Mouse (Mus musculus): ENCODE measurements around the gene 2010111I01Rik. TPM values are rescaled to one million over a fixed set of nuclear protein-coding genes. Genes with fewer than 3 reads are reported as not detected.

The 2010111I01Rik gene
- polyA plus RNA-seq, 1 experiment: 85.1 TPM

DNA sequence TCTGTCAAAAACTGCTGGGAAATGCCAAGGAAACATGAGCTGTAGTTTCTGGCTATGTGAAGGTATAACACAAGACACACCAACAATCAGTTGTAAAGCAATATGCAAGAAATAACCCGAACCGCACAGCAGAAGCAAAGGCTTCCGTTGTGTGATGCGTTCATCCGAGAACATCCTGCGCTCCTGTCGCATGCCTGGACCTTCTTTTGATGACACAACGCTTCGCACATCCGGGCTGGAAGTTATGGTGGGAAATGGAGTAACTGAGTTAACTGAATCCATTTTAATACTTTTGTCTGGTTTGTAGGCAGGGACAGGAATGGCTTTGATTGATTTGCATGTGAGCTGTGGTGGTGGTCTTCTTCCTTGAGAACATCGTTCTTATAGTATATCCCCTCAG, 282.9 kb downstream of the 2010111I01Rik start:
- WGBS: 77% methylated on average over 11 of the region's 11 CpGs
- DNase-seq (ENCODE audit: low read depth, low spot score): no peak

DNA sequence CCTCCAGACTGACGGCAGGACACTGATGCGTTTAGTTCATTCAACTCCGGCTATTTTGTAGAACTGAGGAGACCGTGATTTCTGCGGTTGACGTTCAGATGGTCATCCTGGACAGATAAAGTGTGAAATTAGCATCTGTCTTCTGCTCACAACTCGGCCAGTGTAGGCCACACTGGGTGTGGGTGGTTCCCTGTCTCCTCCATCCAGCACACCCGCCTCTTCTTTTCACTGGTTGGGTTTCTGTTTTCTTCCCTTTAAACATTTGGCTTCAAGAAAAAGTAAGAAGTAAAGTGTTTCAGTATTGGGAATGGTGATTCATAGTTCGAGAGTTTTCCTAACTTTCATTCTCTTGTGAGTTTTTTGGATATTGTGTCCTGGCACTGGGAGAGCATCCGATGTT, 283.6 kb downstream of the 2010111I01Rik start:
- DNase-seq (ENCODE audit: low read depth, low spot score): no peak
- WGBS: 53% methylated on average over 10 of the region's 10 CpGs

- DNase-seq (ENCODE audit: low read depth, low spot score): no peak
- 49% methylated on average over 7 of the region's 7 CpGs for WGBS
Observed at GRCm38 (mm10) chr13:63249171-63249570, 284.5 kb downstream of the 2010111I01Rik start.

DNA sequence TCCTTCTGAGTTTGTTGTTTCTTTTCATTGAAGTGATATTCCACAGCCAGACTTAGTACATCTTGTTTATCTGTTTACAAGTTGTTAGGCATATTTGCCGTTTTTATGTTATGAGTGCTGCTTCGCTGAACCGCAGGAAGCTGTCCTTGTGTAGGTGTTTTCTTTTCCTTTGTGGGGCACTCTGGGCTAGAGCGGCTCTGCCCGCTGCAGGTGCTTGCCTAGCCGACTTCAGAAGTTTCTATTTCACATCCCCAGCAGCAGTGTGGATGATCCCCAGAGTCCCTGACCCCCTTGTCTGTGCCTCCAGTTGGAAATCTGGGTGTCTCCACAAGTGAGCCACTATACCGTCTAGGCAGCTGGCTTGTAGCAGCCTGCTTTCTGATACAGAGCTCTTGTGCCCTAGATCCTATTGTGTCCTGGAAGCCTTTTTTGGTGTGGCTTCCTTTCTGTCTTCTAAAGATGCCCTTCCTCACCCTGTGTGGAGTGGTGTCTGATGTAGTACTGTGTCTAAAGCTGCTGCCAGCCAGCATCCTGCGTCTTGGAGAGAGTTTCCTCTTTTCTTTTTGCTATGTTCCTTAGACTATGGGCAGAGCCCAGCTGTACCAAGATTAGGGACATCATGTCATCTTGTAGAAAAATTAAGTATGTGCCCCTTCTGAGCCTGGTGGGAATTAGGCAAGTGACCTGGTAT, 285.2 kb downstream of the 2010111I01Rik start:
- DNase-seq (ENCODE audit: low read depth, low spot score): no peak
- 21% methylated on average over 8 of the region's 8 CpGs for WGBS

DNA sequence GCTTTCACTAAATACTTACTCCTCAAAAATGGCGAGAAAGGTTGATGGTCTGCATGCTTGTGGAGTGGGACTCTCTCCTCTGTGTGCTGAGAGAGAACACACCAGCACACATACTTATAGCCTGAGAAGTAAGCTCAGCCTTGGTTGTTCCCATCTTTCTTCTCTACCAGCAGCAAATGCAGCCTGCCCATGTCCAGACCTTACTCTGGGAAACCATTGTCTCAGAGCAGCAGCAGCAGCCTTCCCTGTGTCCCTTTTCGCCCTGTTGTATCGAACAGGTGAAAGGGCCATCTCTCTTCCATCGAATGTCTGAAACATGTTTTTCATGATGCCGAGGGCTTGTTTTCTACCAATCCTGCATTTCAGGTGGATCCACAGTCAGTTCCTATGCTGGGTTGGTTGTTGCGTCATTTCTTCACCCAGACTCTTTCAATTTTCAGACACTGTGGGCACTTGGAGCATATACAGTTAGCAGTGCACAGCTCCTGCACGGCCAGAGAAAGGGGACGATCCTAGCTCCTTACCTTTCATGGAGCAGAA, 285.8 kb downstream of the 2010111I01Rik start:
- 63% methylated on average over 8 of the region's 8 CpGs for WGBS

GRCm38 (mm10) chr13:63251118-63251889, 286.6 kb downstream of the 2010111I01Rik start:
- WGBS: 48% methylated on average over 12 of the region's 12 CpGs
- DNase-seq (ENCODE audit: low read depth, low spot score): no peak

More for the DNA sequence above, 285.8 kb downstream of the 2010111I01Rik start:
- no peak for DNase-seq (ENCODE audit: low read depth, low spot score)

DNA sequence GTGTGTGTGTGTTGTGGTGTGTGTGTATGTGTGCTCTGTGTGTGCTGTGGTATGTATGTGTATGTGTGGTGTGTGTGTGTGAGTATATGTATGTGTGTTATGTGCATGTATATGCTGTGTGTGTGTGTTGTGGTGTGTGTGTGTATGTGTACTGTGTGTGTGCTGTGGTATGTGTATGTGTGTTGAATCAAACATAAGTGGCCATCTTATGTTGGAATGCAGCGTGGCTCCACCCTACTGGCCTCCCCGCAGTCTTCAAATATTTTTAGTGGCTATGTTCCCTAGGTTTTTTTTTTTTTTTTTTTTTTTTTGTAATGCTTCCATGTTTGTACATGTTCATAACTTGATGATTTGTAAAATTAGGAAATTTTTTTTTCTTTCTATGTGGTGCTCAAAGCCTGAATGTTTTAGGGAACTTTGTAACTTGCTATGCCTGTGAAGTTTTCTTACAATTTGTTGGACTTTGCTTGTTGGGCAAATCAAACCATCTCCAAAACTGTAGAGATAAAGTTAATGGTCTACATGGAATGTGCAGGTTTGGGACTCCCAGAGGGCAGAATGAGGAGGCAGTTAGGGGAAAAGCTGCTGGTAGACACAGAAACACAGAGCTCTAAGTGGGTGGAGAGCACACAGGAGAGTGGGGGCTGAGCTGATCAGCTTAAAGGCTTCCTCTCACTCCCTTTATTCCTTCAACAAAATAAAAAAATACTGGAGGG, 287.8 kb downstream of the 2010111I01Rik start:
- no peak for DNase-seq (ENCODE audit: low read depth, low spot score)
- 42% methylated on average over 2 of the region's 2 CpGs for WGBS

- no peak for DNase-seq (ENCODE audit: low read depth, low spot score)
Observed at GRCm38 (mm10) chr13:63253147-63253546, 288.5 kb downstream of the 2010111I01Rik start.

DNA sequence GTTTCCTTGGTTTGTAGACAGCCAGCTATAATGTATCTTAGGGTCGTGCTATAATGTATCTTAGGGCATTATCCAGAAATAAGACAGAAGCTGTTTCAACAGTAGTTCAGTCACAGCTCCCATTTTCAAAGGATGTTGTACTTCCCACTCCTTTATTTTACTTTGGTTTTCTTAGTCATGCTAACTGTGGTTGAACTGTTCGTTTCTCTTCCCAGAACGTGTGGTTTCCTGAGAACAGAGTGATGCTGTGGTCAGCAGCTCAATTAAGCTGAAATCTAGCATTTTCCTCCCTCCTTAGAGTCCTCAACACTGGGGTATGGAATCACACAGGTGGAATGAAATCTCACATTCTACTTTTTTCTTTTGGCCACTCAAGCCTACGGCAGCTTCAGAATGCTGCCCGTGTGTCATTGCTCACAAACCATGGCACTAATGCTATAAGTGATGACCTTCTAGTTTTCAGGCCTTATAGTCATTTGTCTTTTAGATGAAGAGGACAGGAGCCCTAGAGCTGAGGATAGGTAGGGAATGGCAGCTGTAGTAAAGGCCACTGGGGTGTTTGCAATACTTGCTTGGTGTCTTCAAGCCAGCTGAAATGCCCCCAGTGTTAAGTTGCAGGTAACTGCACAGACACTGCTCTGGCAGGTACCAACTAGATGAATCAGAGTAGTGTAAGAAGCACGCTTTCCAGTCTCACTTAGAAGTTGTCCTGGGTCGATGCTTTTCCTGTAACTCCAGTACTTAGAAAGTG, 289.4 kb downstream of the 2010111I01Rik start:
- 71% methylated on average over 7 of the region's 7 CpGs for WGBS
- DNase-seq (ENCODE audit: low read depth, low spot score): no peak

More at GRCm38 (mm10) chr13:63253147-63253546, 288.5 kb downstream of the 2010111I01Rik start:
- WGBS: 23% methylated on average over 5 of the region's 5 CpGs

DNA sequence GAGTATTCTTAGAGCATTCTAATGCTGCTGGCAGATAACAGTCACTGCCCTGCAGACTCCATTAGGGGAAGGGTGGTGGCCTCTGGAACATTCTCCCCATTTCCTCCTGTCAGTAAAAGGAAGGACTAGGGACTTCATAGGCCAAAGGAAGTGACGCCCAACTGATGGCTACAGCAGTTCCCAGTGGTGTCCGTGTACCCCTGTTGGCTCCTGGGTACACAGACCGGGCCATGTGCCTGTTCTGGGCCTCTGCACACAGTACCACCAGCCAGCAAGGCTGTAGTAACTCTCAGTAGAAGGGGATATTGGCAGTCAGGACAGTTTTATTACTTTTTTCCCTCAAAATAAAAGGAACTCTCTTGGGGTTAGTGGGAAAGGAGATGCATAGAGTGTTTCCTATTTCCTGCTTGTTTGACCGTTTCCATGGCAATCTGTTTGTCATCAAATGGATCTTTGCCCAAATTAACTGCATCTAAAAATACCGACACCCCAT, 290.9 kb downstream of the 2010111I01Rik start:
- no peak for DNase-seq (ENCODE audit: low read depth, low spot score)

DNA sequence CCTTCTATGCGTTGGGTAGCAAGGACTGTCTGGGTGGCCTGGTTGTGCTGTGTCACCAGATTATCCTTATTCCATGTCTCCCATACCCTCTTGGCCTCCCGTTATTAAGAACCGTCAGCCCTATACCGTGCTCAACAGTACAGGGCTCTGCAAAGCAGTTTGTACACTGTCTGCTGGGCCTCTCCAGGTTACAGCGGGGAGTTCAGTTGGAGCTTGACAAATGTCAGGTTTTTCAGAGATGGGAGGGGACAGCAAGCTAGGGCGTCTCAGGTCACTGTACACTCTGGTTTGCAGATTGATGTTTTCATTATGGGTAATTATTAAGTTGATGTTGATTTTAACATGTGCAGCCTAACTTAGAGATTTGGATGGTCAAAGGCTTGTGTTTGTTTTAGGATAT, 291.5 kb downstream of the 2010111I01Rik start:
- no peak for DNase-seq (ENCODE audit: low read depth, low spot score)
- WGBS: 43% methylated on average over 6 of the region's 6 CpGs

More for the DNA sequence above, 290.9 kb downstream of the 2010111I01Rik start:
- 45% methylated on average over 5 of the region's 5 CpGs for WGBS

DNA sequence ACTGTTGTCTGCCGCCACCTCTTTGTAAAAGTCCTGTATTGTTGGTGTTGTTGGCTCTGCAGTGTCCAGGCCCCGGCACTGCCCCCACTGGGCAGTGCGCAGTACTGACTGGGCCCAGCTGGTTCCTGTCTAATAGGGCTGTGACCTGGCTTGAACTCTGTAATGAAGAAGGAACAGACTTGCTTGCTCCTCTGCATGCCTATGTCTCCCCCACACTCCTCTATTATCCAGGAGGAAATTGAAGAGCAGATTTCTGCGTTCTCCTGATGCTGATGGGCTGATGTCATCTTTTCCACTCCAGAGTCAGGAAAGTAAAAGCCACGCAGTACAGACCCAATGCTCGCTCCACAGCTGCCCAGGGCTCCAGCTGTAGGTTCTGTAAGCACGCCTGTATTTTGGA, 292.1 kb downstream of the 2010111I01Rik start:
- no peak for DNase-seq (ENCODE audit: low read depth, low spot score)
- WGBS: 41% methylated on average over 7 of the region's 7 CpGs

- no peak for DNase-seq (ENCODE audit: low read depth, low spot score)
- 38% methylated on average over 6 of the region's 6 CpGs for WGBS
Observed at GRCm38 (mm10) chr13:63258167-63258582, 293.5 kb downstream of the 2010111I01Rik start.

DNA sequence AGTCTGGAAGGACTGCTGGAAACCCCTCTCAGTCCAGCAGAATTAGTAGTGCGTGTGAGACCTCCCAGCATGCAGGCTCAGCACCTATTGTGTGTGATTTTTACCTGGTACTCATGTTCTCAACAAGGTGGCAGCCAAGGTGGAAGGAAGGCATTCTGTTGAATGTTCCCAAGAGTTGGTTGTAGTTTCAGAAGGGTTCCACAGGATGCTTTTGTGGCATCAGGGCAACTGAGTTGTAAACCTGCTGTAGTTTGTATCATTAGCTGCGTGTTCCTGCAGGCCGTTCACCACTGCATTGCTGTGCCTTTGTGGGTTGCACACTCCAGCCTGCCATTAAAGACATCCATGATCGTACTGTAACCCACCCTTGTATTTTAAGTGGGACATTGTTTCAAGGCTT, 294.0 kb downstream of the 2010111I01Rik start:
- whole genome bisulfite sequencing: 64% methylated on average over 4 of the region's 4 CpGs
- no peak for DNase-seq (ENCODE audit: low read depth, low spot score)

DNA sequence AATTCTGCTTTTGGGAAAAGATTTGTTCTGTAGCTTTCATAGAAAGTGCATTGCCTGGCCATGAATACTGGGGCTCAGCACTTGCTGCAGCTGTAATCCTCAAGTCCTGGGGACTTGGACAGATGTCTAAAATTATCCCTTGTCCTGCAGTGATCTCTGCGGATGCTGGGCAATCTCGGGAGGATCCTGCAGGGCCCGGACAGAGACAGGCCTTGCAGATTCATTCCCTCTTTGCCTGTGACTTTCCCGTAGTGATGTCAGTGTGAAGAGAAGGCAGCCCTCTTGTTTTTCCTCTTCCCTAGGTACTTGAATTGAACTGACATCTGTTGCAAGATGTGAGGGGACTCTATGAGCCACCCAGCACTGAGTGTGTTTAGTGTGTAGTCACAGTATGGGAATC, 295.4 kb downstream of the 2010111I01Rik start:
- WGBS: 44% methylated on average over 4 of the region's 4 CpGs
- DNase-seq (ENCODE audit: low read depth, low spot score): no peak

DNA sequence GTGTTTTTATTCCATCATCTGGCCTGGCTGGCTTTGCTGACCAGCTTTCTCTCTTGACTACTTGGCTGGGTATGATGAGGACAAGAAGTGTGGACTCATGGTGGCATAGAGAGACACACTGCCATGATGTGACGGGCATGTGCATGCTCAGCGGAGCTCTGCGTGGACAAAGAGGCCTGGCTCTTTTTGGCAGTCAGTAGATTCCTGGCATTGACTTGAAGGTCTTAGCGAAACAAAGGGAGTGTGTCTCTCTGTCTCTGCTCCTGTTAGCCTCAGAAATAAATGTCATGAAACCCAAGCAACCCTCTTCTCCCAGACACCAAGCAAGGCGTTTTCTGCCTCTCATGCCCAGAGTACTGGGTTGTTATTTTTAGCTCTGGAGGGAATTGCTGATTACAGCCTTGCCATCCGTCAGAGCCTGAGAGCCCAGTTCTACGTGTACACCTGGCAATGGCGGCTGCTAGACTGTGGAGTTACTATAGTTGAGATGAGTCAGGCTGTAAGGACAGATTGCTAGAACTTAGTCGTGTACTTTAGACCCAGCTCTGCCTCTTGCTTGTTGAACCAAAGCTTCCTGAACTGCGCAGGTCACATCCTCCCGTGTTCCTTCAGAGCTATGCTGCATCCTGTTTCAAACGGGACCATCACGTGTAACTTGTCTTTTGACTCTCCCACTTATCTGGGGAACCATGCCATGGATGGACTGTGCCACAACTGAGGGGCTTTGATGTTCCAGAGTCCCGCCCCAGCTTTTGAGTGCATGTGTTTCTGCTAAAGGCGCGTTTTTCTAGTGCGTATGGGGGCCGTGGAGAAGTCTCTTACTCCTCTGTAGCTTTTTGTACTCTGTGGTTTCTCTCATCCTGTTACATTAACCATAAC, 296.3 kb downstream of the 2010111I01Rik start:
- WGBS: 35% methylated on average over 18 of the region's 18 CpGs
- no peak for DNase-seq (ENCODE audit: low read depth, low spot score)

DNA sequence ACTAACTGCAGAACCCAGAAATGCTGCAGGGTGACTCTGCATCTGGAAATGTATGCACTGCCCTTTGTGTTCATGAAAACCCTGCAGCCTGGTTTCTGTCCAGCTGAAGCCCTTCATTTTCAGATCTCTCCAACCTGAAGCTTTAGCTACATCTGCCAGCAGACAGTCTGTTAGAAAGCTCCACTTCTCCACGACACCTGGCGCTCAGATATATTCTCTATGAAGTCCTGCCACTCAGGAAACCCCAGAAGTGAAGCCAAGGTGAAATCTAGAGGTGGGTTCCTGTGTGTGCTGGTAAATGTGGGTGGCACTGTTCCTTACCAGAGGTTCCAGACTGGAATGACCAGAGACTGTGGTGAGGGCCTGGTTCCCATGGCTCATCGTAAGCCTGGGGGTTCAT, 297.0 kb downstream of the 2010111I01Rik start:
- no peak for DNase-seq (ENCODE audit: low read depth, low spot score)
- WGBS: 88% methylated on average over 3 of the region's 3 CpGs
